Mouse (Mus musculus) layer of hippocampus, adult 8-10 months (tissue): Measurements from ENCODE around the gene Slfn14. TPM values are rescaled to one million over a fixed set of nuclear protein-coding genes. Genes with fewer than 3 reads are reported as not detected.

Experiments
- total RNA-seq, 4 experiments: library from RNA; stranded (reverse); gene quantifications; 2 replicates each; pipeline ENCODE4 v1.2.4; 2022

Slfn14 gene
- total RNA-seq, 4 experiments from 2014 or later: 0.09 TPM; not detected in 3

Other genes starting within 250 kb of the Slfn14 start
- gene Slfn2, start 221.6 kb downstream of the Slfn14 start, total RNA-seq: 1 to 10 TPM in 2 of 4 experiments, under 1 TPM in 2; 0.43 to 2.9 (median 0.97) TPM
- gene Slfn1, start 169.9 kb downstream of the Slfn14 start, total RNA-seq: not detected
- gene Slfn4, start 111.5 kb downstream of the Slfn14 start, total RNA-seq: under 1 TPM in 2 of 4 experiments, not detected in 2; 0.09 to 0.11 TPM
- gene Slfn3, start 95.4 kb downstream of the Slfn14 start, total RNA-seq: under 1 TPM; 0.20 to 0.58 (median 0.46) TPM
- 100 to 1,000 TPM; 281 to 326 (median 296) TPM for gene Ap2b1, start 12.3 kb upstream of the Slfn14 start, total RNA-seq
- 10 to 100 TPM in 2 of 4 experiments, 1 to 10 TPM in 2; 8.8 to 15.2 (median 12.2) TPM for gene Pex12, start 15.9 kb upstream of the Slfn14 start, total RNA-seq
- gene Rasl10b, start 122.4 kb upstream of the Slfn14 start, total RNA-seq: 100 to 1,000 TPM; 202 to 211 (median 208) TPM
- under 1 TPM; 0.43 to 0.56 (median 0.48) TPM for gene Gas2l2, start 142.7 kb upstream of the Slfn14 start, total RNA-seq
- under 1 TPM in 2 of 4 experiments, not detected in 2; 0.40 to 0.51 TPM for gene 1700020L24Rik, start 151.0 kb upstream of the Slfn14 start, total RNA-seq
- 1 to 10 TPM; 2.9 to 3.8 (median 3.7) TPM for gene Mmp28, start 176.3 kb upstream of the Slfn14 start, total RNA-seq
- 10 to 100 TPM; 67.6 to 80.2 (median 69.6) TPM for gene Taf15, start 186.4 kb upstream of the Slfn14 start, total RNA-seq
- gene Heatr9, start 235.4 kb upstream of the Slfn14 start, total RNA-seq: not detected
- gene Ccl5, start 243.8 kb upstream of the Slfn14 start, total RNA-seq: under 1 TPM in 2 of 4 experiments, not detected in 2; 0.68 to 0.93 TPM